ENCODE assay signal across 19 mouse cellular contexts in the genomic region with DNA sequence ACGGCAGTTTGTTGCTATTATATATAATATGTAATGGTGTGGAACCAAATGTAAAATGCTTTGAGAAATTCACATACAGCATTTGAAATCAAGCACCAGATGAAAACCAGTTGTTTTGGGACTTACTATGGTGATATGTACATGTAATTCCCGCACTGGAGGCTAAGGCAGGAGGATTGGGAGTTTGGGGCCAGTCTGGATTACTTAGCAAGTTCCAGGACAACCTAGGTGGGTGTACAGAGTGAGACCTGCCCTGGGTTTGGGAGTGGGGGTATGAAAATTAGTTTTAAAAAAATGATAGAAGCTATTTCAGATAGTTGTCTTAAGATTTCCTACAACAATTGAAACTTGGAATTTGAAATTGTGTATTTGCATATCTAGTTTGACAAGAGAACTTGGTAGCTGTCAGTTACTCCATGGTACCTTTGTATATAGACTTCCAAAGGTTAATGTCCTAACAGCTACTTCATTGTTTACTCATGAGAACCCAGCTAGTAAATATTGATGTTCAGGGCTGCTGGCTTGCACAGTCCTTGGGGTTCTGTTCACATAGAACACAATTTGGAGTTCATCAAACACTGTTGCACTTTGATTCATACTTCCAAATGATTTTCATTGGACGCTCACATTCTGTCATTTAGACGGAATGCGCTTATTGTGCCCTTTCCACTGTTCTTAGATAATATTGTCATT. TPM values are rescaled to one million over a fixed set of nuclear protein-coding genes. Genes with fewer than 3 reads are reported as not detected.
"Had no signal": no experiment of that assay in that cellular context is flagged by ENCODE, and none has a peak within 500 bp of the region (broad histone marks: within the 10 kb centered on the region; RNA-seq: fewer than 3 reads in every experiment).

No protein-coding gene starts in this region.

- H3K27ac ChIP-seq: limb, embryonic 12.5 days; midbrain, embryonic 10.5 days had no signal

- H3K27me3 ChIP-seq: limb, embryonic 12.5 days; neural tube, embryonic 13.5 days had no signal

- H3K4me3 ChIP-seq: limb, embryonic 12.5 days had no signal

- H3K9me3 ChIP-seq: limb, embryonic 12.5 days; midbrain, embryonic 10.5 days; neural tube, embryonic 13.5 days had no signal

- H3K9ac ChIP-seq: limb, embryonic 12.5 days; neural tube, embryonic 13.5 days had no signal

- ATAC-seq: hindbrain, embryonic 16.5 days; lung, postnatal 0 days had no signal

- DNase-seq: kidney, adult 18-20 months; kidney, postnatal 10 days; lung, adult 2 months; lung, postnatal 36 days; retina, postnatal 1 day; right cerebral cortex, postnatal 4 days; spleen, adult 18-20 months; thymus, adult 2 months; thymus, postnatal 25 days had no signal

RNA-seq across cellular contexts. Expression of a gene that starts 27.0 kb away (rescaled TPM):
- total RNA-seq: layer of hippocampus, postnatal 25 days; left cerebral cortex, adult 8-10 months; left cerebral cortex, postnatal 25 days; megakaryocyte progenitor cell, adult 5-6 weeks had no signal
- polyA plus RNA-seq: hindbrain, embryonic 16.5 days; limb, embryonic 12.5 days; lung, adult 2 months; lung, postnatal 0 days; midbrain, embryonic 10.5 days; midbrain, embryonic 16.5 days; neural tube, embryonic 13.5 days; thymus, adult 2 months had no signal
